Mouse (Mus musculus): ENCODE measurements around the gene Efhd2. TPM values are rescaled to one million over a fixed set of nuclear protein-coding genes. Genes with fewer than 3 reads are reported as not detected.

Efhd2 gene
- total RNA-seq, 1 experiment, result 9.2 TPM

DNA sequence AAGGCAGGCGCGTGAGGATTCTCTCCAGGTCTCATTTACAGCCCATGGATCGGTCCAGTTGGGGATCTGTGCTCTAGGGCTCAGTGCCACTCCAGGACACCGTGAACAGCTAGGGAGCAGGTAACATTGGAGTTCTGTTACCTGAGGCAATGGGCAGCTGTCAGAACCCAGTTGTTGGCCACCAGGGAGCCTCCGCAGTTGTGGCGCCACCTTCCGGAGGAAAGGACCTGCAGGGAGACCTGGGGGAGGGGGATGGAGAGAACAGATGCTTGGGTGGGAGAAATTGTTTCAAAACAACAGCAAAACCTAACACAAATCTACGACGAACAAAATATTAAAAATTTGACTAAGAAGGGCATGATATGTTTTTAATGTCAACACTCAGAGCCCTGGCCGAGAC is 52.6 kb downstream of the Efhd2 start:
- peak overlapping the region; percentile 15 to 40; a peak in 3 of 4 replicates for H3K4me3 ChIP-seq (ENCODE audit: insufficient read depth in 1 of 2, low read depth in 1 of 2, low read length in 2 of 2, poor library complexity in 1 of 2, severe bottlenecking in 1 of 2)
- no peak overlapping the region for H3K27ac ChIP-seq (ENCODE audit: insufficient read depth, low read depth, low read length, poor library complexity, severe bottlenecking)
- no peak for DNase-seq (ENCODE audit: low read depth, low spot score)
- H3K9me3 ChIP-seq (ENCODE audit: control insufficient read depth, insufficient read depth, low read depth, low read length), result no peaks in the 10 kb centered on the region
- H3K36me3 ChIP-seq (ENCODE audit: control insufficient read depth, insufficient read depth, low read length, poor library complexity, severe bottlenecking), result no peaks in the 10 kb centered on the region
- TF ChIP-seq HCFC1 (IDR thresholded peaks at IDR 0.05; ENCODE audit: borderline replicate concordance, insufficient read depth, low read length) (no peak), MAFK (IDR thresholded peaks at IDR 0.05; ENCODE audit: insufficient read depth, low read depth, low read length) (no peak), ZC3H11A (IDR thresholded peaks at IDR 0.05; ENCODE audit: borderline replicate concordance, low read depth, low read length) (no peak), ZNF384 (IDR thresholded peaks at IDR 0.05; ENCODE audit: low read depth, low read length) (no peak), CHD2 (IDR thresholded peaks at IDR 0.05; ENCODE audit: low read depth, low read length) (no peak)
- in situ Hi-C loops (cut with MboI; ENCODE audit: low sequenced_read_pairs in 2 of 2, unreplicated experiment in 2 of 2), result no loop called here
- no peak overlapping the region for H3K9ac ChIP-seq (ENCODE audit: insufficient read depth, low read depth, low read length, poor library complexity, severe bottlenecking)
- H3K4me1 ChIP-seq (ENCODE audit: control insufficient read depth in 2 of 2, insufficient read depth in 2 of 2, low read length in 2 of 2, poor library complexity in 1 of 2), result peaks cover 4 to 10% of the 10 kb centered on the region in 2 experiments; a peak in 3 of 4 replicates

DNA sequence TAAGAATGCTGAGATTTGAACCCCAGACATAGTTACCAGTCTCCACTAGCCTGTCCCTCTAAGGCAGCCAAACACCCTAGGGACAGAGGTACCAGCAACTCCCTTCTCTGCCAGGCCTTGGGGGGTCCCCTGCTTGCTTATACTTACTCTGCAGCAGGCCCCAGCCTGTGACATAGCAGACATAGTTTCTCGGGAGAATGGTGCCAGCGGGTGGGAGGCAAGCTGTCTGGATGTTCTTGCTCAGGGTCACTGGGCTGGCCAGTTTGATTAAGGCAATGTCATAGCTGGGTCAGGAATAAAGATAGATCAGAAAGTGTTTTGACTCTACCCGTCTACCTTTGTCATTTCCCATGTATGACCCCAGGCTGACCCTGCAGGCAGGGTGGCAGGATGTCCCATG is 53.5 kb downstream of the Efhd2 start:
- in situ Hi-C loops (cut with MboI; ENCODE audit: low sequenced_read_pairs in 2 of 2, unreplicated experiment in 2 of 2), result no loop called here
- TF ChIP-seq MAFK (IDR thresholded peaks at IDR 0.05; ENCODE audit: insufficient read depth, low read depth, low read length) (no peak), ZC3H11A (IDR thresholded peaks at IDR 0.05; ENCODE audit: borderline replicate concordance, low read depth, low read length) (no peak), CHD2 (IDR thresholded peaks at IDR 0.05; ENCODE audit: low read depth, low read length) (no peak), HCFC1 (IDR thresholded peaks at IDR 0.05; ENCODE audit: borderline replicate concordance, insufficient read depth, low read length) (no peak), ZNF384 (IDR thresholded peaks at IDR 0.05; ENCODE audit: low read depth, low read length) (no peak)
- Histone ChIP-seq H3K4me1 (ENCODE audit: control insufficient read depth in 2 of 2, insufficient read depth in 2 of 2, low read length in 2 of 2, poor library complexity in 1 of 2) (peaks cover 4 to 10% of the 10 kb centered on the region in 2 experiments; a peak in 3 of 4 replicates), H3K27ac (ENCODE audit: insufficient read depth, low read depth, low read length, poor library complexity, severe bottlenecking) (no peak overlapping the region; the same call in 1 of the 2 replicates), H3K36me3 (ENCODE audit: control insufficient read depth, insufficient read depth, low read length, poor library complexity, severe bottlenecking) (no peaks in the 10 kb centered on the region), H3K9me3 (ENCODE audit: control insufficient read depth, insufficient read depth, low read depth, low read length) (no peaks in the 10 kb centered on the region), H3K9ac (ENCODE audit: insufficient read depth, low read depth, low read length, poor library complexity, severe bottlenecking) (no peak overlapping the region), H3K4me3 (ENCODE audit: insufficient read depth in 1 of 2, low read depth in 1 of 2, low read length in 2 of 2, poor library complexity in 1 of 2, severe bottlenecking in 1 of 2) (no peak overlapping the region)
- DNase-seq (ENCODE audit: low read depth, low spot score), result no peak

DNA sequence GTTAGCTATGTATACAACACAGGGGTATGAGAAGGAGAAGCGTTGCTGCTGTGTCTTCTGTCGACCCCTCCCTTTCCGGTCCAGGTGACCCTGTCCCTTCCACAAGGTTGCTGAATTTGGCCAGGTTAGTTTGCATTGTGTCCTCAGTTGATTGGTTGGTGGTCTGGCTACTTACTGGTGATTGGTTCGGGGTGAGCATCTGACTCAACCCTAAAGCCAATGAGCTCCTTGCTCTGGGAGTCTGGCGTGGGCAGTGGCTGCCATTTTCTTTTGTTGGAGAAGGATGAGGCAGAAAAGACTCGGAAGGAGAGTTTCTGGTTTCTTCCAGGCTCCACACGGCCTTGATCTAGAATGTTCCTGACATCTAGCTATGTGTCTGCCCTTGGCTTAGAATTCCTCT is 55.4 kb downstream of the Efhd2 start:
- TF ChIP-seq CHD2 (IDR thresholded peaks at IDR 0.05; ENCODE audit: low read depth, low read length) (0 out of 2 replicates have a peak, but pooled peaks have one; percentile 46), ZC3H11A (IDR thresholded peaks at IDR 0.05; ENCODE audit: borderline replicate concordance, low read depth, low read length) (no peak)
- Histone ChIP-seq H3K9ac (ENCODE audit: insufficient read depth, low read depth, low read length, poor library complexity, severe bottlenecking) (no peak overlapping the region), H3K4me1 (ENCODE audit: control insufficient read depth in 2 of 2, insufficient read depth in 2 of 2, low read length in 2 of 2, poor library complexity in 1 of 2) (peaks cover 4 to 10% of the 10 kb centered on the region in 2 experiments; a peak in 3 of 4 replicates), H3K27ac (ENCODE audit: insufficient read depth, low read depth, low read length, poor library complexity, severe bottlenecking) (no peak overlapping the region), H3K4me3 (ENCODE audit: insufficient read depth in 1 of 2, low read depth in 1 of 2, low read length in 2 of 2, poor library complexity in 1 of 2, severe bottlenecking in 1 of 2) (0 out of 4 replicates have a peak overlapping the region, but pooled peaks of 1 of the 2 experiments have one; percentile 9), H3K36me3 (ENCODE audit: control insufficient read depth, insufficient read depth, low read length, poor library complexity, severe bottlenecking) (no peaks in the 10 kb centered on the region), H3K9me3 (ENCODE audit: control insufficient read depth, insufficient read depth, low read depth, low read length) (no peaks in the 10 kb centered on the region)
- no peak for DNase-seq (ENCODE audit: low read depth, low spot score)
- in situ Hi-C loops (cut with MboI; ENCODE audit: low sequenced_read_pairs in 2 of 2, unreplicated experiment in 2 of 2), result no loop called here

DNA sequence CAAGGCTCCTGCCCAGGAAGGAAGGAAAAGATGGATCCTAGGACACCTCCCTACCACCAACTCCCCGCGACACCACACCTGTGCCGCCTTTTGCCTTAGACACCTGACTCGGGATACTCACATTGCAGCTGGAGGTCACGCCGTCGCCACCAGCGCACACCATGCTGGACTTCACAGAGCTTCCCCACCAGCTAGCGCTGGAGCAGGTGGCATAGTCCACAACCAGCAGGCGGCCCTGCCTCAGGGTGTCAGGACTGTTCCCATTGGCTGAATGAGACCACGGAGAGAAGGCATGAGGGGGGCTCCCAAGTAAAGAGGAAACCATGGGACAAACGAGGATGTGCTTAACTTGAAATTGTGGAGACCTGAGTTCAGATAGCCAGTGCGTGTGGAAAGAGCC is 55.9 kb downstream of the Efhd2 start:
- no peak overlapping the region for H3K27ac ChIP-seq (ENCODE audit: insufficient read depth, low read depth, low read length, poor library complexity, severe bottlenecking)
- H3K36me3 ChIP-seq (ENCODE audit: control insufficient read depth, insufficient read depth, low read length, poor library complexity, severe bottlenecking), result no peaks in the 10 kb centered on the region; the same call in 1 of the 2 replicates
- H3K4me3 ChIP-seq (ENCODE audit: insufficient read depth in 1 of 2, low read depth in 1 of 2, low read length in 2 of 2, poor library complexity in 1 of 2, severe bottlenecking in 1 of 2), result peak overlapping the region in 1 of 2 experiments; percentile 9; a peak in 1 of 4 replicates
- H3K9me3 ChIP-seq (ENCODE audit: control insufficient read depth, insufficient read depth, low read depth, low read length), result no peaks in the 10 kb centered on the region
- no peak for TF ChIP-seq HCFC1 (IDR thresholded peaks at IDR 0.05; ENCODE audit: borderline replicate concordance, insufficient read depth, low read length)
- no peak for TF ChIP-seq CHD2 (IDR thresholded peaks at IDR 0.05; ENCODE audit: low read depth, low read length)
- no peak for TF ChIP-seq ZC3H11A (IDR thresholded peaks at IDR 0.05; ENCODE audit: borderline replicate concordance, low read depth, low read length)
- no peak for TF ChIP-seq ZNF384 (IDR thresholded peaks at IDR 0.05; ENCODE audit: low read depth, low read length)
- TF ChIP-seq MAFK (IDR thresholded peaks at IDR 0.05; ENCODE audit: insufficient read depth, low read depth, low read length), result no peak
- DNase-seq (ENCODE audit: low read depth, low spot score), result no peak
- in situ Hi-C loops (cut with MboI; ENCODE audit: low sequenced_read_pairs in 2 of 2, unreplicated experiment in 2 of 2), result no loop called here
- no peak overlapping the region for H3K9ac ChIP-seq (ENCODE audit: insufficient read depth, low read depth, low read length, poor library complexity, severe bottlenecking)
- H3K4me1 ChIP-seq (ENCODE audit: control insufficient read depth in 2 of 2, insufficient read depth in 2 of 2, low read length in 2 of 2, poor library complexity in 1 of 2), result peaks cover 4 to 10% of the 10 kb centered on the region in 2 experiments; a peak in 3 of 4 replicates

DNA sequence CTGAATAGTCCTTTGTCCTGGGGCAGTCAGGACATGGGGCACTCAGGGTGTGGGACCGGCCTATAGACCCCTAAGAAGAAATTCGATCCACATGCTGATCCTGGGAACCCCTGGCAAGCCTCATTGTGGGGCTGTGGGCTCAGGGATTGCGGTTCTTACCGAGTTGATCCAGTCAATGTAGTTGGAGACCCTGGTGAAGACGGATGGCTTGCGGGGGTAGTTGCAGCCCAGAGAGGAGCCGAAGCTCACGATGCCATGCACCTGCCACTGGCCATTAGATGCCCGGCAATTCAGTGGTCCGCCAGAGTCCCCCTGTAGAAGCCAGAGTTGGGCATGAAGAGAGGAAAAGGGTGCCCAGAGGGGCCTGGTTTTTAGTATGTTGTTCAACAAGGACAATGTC is 57.0 kb downstream of the Efhd2 start:
- H3K27ac ChIP-seq (ENCODE audit: insufficient read depth, low read depth, low read length, poor library complexity, severe bottlenecking), result no peak overlapping the region
- no peaks in the 10 kb centered on the region for H3K9me3 ChIP-seq (ENCODE audit: control insufficient read depth, insufficient read depth, low read depth, low read length)
- TF ChIP-seq ZNF384 (IDR thresholded peaks at IDR 0.05; ENCODE audit: low read depth, low read length) (no peak), ZC3H11A (IDR thresholded peaks at IDR 0.05; ENCODE audit: borderline replicate concordance, low read depth, low read length) (no peak), HCFC1 (IDR thresholded peaks at IDR 0.05; ENCODE audit: borderline replicate concordance, insufficient read depth, low read length) (no peak), MAFK (IDR thresholded peaks at IDR 0.05; ENCODE audit: insufficient read depth, low read depth, low read length) (no peak), CHD2 (IDR thresholded peaks at IDR 0.05; ENCODE audit: low read depth, low read length) (no peak)
- no peaks in the 10 kb centered on the region; the same call in 1 of the 2 replicates for H3K36me3 ChIP-seq (ENCODE audit: control insufficient read depth, insufficient read depth, low read length, poor library complexity, severe bottlenecking)
- in situ Hi-C loops (cut with MboI; ENCODE audit: low sequenced_read_pairs in 2 of 2, unreplicated experiment in 2 of 2), result no loop called here
- H3K9ac ChIP-seq (ENCODE audit: insufficient read depth, low read depth, low read length, poor library complexity, severe bottlenecking), result no peak overlapping the region
- H3K4me1 ChIP-seq (ENCODE audit: control insufficient read depth in 2 of 2, insufficient read depth in 2 of 2, low read length in 2 of 2, poor library complexity in 1 of 2), result peaks cover 2 to 7% of the 10 kb centered on the region in 2 experiments; a peak in 2 of 4 replicates
- no peak for DNase-seq (ENCODE audit: low read depth, low spot score)
- no peak overlapping the region for H3K4me3 ChIP-seq (ENCODE audit: insufficient read depth in 1 of 2, low read depth in 1 of 2, low read length in 2 of 2, poor library complexity in 1 of 2, severe bottlenecking in 1 of 2)
